Mouse (Mus musculus) forebrain, embryonic 13.5 days (tissue): ENCODE measurements around the gene Nsf. TPM values are rescaled to one million over a fixed set of nuclear protein-coding genes. Genes with fewer than 3 reads are reported as not detected.

ENCODE experiments used
- ATAC-seq: fragments of 200-750 bp; cut with Nextera tagmentation; 2 replicates; pipeline ENCODE4 v1.8.0; 2017
- H3K27ac ChIP-seq: fragments of 300-500 bp; sonication (generic); 2 replicates; pipeline ENCODE4 v1.5.1; 2015; ENCODE audit warnings: inconsistent platforms, mild to moderate bottlenecking, moderate library complexity
- H3K27me3 ChIP-seq: fragments of 300-500 bp; sonication (generic); 2 replicates; pipeline ENCODE4 v1.6.1; 2015; ENCODE audit warnings: mild to moderate bottlenecking, inconsistent platforms
- H3K36me3 ChIP-seq: fragments of 300-500 bp; sonication (generic); 2 replicates; pipeline ENCODE4 v1.6.1; 2015; ENCODE audit warnings: mild to moderate bottlenecking, inconsistent platforms; ENCODE audit not compliant: poor library complexity, severe bottlenecking
- H3K4me1 ChIP-seq: fragments of 300-500 bp; sonication (generic); 2 replicates; pipeline ENCODE4 v1.6.1; 2015; ENCODE audit warnings: inconsistent platforms
- H3K4me2 ChIP-seq: fragments of 300-500 bp; sonication (generic); 2 replicates; pipeline ENCODE4 v1.6.1; 2015; ENCODE audit warnings: inconsistent platforms, mild to moderate bottlenecking, moderate library complexity
- H3K4me3 ChIP-seq: fragments of 300-500 bp; sonication (generic); 2 replicates; pipeline ENCODE4 v1.5.1; 2015; ENCODE audit warnings: mild to moderate bottlenecking, inconsistent platforms
- H3K9ac ChIP-seq: fragments of 300-500 bp; sonication (generic); 2 replicates; pipeline ENCODE4 v1.6.1; 2015; ENCODE audit warnings: mild to moderate bottlenecking, inconsistent platforms
- H3K9me3 ChIP-seq: fragments of 300-500 bp; sonication (generic); replicated peaks from 2 replicates; pipeline ENCODE4 v1.6.1; 2016; ENCODE audit warnings: inconsistent platforms
- WGBS: fragments of 180-500 bp; shearing (Covaris S2); methylation state at CpG from one replicate; pipeline ENCODE4 v1.1.7; 2015; 5-methylcytosine and 5-hydroxymethylcytosine counted together
- polyA plus RNA-seq: library from polyadenylated mRNA; unstranded; fragments of >200 nt; fragmentation: Nextera tagmentation; extraction: Ambion mirVana; gene quantifications from 2 replicates; pipeline ENCODE4 v1.2.1, GENCODE M21; 2015

Gene Nsf
- polyA plus RNA-seq, 1 experiment from 2014 or later = 68.1 TPM

GRCm38 (mm10) chr11:103854294-103854693 lies 99.6 kb downstream of the Nsf start:
- peaks cover 13% of the 10 kb centered on the region for H3K36me3 ChIP-seq
- peak overlapping the region; percentile 26; the same call in 1 of the 2 replicates for H3K9ac ChIP-seq
- H3K27ac ChIP-seq = peak overlapping the region; percentile 35; the same call in 1 of the 2 replicates
- H3K9me3 ChIP-seq = no peaks in the 10 kb centered on the region
- no peaks in the 10 kb centered on the region for H3K27me3 ChIP-seq
- peak overlapping the region; percentile 27; the same call in 1 of the 2 replicates for H3K4me2 ChIP-seq
- H3K4me1 ChIP-seq = peaks cover 31% of the 10 kb centered on the region
- no peak overlapping the region for H3K4me3 ChIP-seq
- no peak for ATAC-seq
- WGBS = 11% methylated on average over 9 of the region's 9 CpGs

GRCm38 (mm10) chr11:103853284-103853920 lies 100.5 kb downstream of the Nsf start:
- Histone ChIP-seq H3K36me3 (peaks cover 8% of the 10 kb centered on the region), H3K27me3 (no peaks in the 10 kb centered on the region), H3K4me1 (peaks cover 25% of the 10 kb centered on the region), H3K4me2 (0 out of 2 replicates have a peak overlapping the region, but pooled peaks have one; percentile 1), H3K4me3 (no peak overlapping the region), H3K9ac (no peak overlapping the region; the same call in 1 of the 2 replicates), H3K9me3 (no peaks in the 10 kb centered on the region), H3K27ac (peak overlapping the region; percentile 41)
- ATAC-seq = no peak
- 14% methylated on average over 10 of the region's 10 CpGs for WGBS

DNA sequence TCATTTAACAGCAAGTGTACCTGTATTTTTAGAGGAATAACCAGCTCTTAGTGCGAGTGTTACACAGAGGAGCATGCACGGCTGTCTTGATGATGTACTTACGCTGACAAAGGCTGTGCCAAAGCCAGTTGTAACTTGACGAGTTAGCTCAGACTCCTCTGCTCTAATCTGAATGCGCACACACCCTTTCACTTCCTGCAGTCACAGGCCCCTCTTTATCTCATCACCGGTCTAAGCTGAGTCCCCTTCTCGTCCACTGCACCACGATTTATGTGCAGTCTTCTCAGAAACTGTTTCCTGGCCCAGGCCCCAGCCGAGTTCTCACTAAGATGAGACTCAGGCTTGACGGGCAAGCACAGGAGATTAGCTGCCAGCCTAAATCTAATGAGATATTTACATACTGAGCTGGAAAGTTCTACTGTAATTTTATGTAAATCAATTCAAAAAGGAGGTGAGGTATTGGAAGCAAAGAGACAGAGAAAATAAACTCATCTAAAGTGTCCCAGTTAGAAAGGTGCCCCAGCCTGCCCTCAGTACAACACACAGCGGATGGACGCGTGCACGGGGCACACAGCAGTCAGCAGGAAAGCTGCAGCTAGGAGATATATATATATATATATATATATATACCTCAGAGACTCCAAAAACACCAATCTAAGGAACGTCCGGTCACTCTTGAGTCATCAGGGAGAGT lies 101.1 kb downstream of the Nsf start:
- 35% methylated on average over 16 of the region's 16 CpGs for WGBS
- ATAC-seq = peak; percentile 30; the same call in 1 of the 2 replicates
- Histone ChIP-seq H3K9ac (0 out of 2 replicates have a peak overlapping the region, but pooled peaks have one; percentile 5), H3K4me1 (peaks cover 25% of the 10 kb centered on the region), H3K27ac (peak overlapping the region; percentile 41), H3K36me3 (peaks cover 3% of the 10 kb centered on the region), H3K9me3 (no peaks in the 10 kb centered on the region), H3K4me3 (no peak overlapping the region), H3K27me3 (no peaks in the 10 kb centered on the region), H3K4me2 (no peak overlapping the region)

DNA sequence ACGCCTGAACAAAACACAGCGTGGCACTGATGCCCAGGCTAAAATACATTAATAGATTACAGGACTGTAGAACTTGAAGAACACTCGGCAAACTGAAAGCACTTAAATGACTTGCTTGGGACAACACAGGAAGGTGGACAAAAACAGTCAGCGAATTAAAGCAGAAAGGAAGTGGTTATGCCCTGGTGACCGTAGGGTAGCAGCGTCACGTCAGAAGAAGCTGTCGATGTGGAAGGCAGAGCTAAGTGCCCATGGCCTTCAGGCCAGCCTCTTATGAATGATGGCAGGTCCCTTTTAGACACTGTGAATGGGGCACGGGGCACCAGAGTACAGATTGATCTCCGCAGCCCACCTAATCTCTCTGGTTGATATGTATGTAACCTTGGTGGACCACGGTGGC lies 105.6 kb downstream of the Nsf start:
- Histone ChIP-seq H3K9ac (no peak overlapping the region), H3K27me3 (no peaks in the 10 kb centered on the region), H3K27ac (no peak overlapping the region), H3K9me3 (no peaks in the 10 kb centered on the region), H3K36me3 (peaks cover 4% of the 10 kb centered on the region; the same call in 1 of the 2 replicates), H3K4me1 (peaks cover 13% of the 10 kb centered on the region), H3K4me3 (no peak overlapping the region), H3K4me2 (no peak overlapping the region)
- no peak for ATAC-seq
- 89% methylated on average over 11 of the region's 11 CpGs for WGBS

DNA sequence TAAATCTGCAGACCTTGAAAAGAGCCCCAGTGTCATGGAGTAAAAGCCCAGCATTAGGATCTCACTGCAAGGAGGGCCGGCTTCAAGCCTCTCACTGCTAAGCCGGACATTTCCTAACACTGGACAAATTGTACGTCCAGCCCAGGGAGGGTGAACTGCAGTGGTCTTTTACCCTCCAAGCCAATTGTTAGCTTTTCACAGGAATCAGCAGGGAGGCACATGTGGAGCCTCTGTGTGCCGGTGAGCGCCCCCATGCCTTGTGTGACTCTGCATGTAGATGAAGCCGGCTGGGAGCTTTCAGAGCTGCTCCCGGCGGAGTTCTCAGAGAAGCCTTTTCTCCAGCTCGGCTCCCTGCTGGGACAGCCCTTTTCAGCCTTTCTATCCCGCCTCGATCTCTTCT lies 113.0 kb downstream of the Nsf start:
- H3K9me3 ChIP-seq = no peaks in the 10 kb centered on the region
- H3K9ac ChIP-seq = 0 out of 2 replicates have a peak overlapping the region, but pooled peaks have one; percentile 19
- H3K4me1 ChIP-seq = peaks cover 25% of the 10 kb centered on the region
- H3K27me3 ChIP-seq = no peaks in the 10 kb centered on the region
- peak; percentile 82 for ATAC-seq
- peak overlapping the region; percentile 78 for H3K27ac ChIP-seq
- peak overlapping the region; percentile 12; the same call in 1 of the 2 replicates for H3K4me3 ChIP-seq
- WGBS = 1% methylated on average over 11 of the region's 11 CpGs
- peak overlapping the region; percentile 48 for H3K4me2 ChIP-seq
- 0 out of 2 replicates have a peak, but pooled peaks cover 4% of the 10 kb centered on the region for H3K36me3 ChIP-seq

- WGBS = 92% methylated on average over 2 of the region's 2 CpGs
- ATAC-seq = no peak
Observed at GRCm38 (mm10) chr11:103838955-103839354, 114.9 kb downstream of the Nsf start.

GRCm38 (mm10) chr11:103832331-103832730 lies 121.5 kb downstream of the Nsf start:
- 68% methylated on average over 4 of the region's 4 CpGs for WGBS
- no peak for ATAC-seq
- no peaks in the 10 kb centered on the region for H3K27me3 ChIP-seq

More at GRCm38 (mm10) chr11:103838955-103839354, 114.9 kb downstream of the Nsf start:
- Histone ChIP-seq H3K27ac (no peak overlapping the region), H3K9me3 (no peaks in the 10 kb centered on the region), H3K9ac (no peak overlapping the region), H3K4me1 (peaks cover 25% of the 10 kb centered on the region), H3K4me3 (no peak overlapping the region), H3K27me3 (no peaks in the 10 kb centered on the region), H3K36me3 (no peaks in the 10 kb centered on the region), H3K4me2 (no peak overlapping the region)

GRCm38 (mm10) chr11:103831766-103832165 lies 122.1 kb downstream of the Nsf start:
- no peak overlapping the region for H3K27ac ChIP-seq
- H3K27me3 ChIP-seq = no peaks in the 10 kb centered on the region
- ATAC-seq = no peak
- H3K4me1 ChIP-seq = peaks cover 7% of the 10 kb centered on the region; the same call in 1 of the 2 replicates
- no peak overlapping the region for H3K4me3 ChIP-seq
- no peaks in the 10 kb centered on the region for H3K9me3 ChIP-seq
- H3K36me3 ChIP-seq = peaks cover 13% of the 10 kb centered on the region
- H3K4me2 ChIP-seq = no peak overlapping the region
- H3K9ac ChIP-seq = no peak overlapping the region
- 53% methylated on average over 3 of the region's 3 CpGs for WGBS

More at GRCm38 (mm10) chr11:103832331-103832730, 121.5 kb downstream of the Nsf start:
- H3K9me3 ChIP-seq = no peaks in the 10 kb centered on the region
- H3K9ac ChIP-seq = no peak overlapping the region
- no peak overlapping the region for H3K27ac ChIP-seq
- H3K4me1 ChIP-seq = peaks cover 7% of the 10 kb centered on the region; the same call in 1 of the 2 replicates
- H3K36me3 ChIP-seq = peaks cover 8% of the 10 kb centered on the region; the same call in 1 of the 2 replicates
- H3K4me2 ChIP-seq = no peak overlapping the region
- H3K4me3 ChIP-seq = no peak overlapping the region

DNA sequence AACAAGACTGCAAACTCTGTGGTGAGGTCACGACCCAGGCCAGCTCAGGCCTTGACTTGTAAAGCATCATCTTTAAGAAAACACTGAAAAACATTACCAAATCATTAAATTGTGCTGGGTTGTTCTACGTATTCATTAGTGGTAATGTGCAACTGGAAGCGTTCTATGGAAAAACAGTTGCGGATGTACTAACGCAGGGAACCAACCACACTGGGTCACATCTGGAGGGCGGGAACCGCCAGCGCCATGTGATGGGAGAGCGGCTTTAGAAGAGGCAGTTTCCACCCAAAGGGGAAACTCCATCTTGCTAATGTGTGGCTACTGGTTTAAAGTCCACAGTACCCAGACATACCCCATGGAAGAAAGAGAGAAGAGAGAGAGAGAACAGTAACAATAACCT lies 123.4 kb downstream of the Nsf start:
- 75% methylated on average over 9 of the region's 9 CpGs for WGBS
- Histone ChIP-seq H3K9ac (no peak overlapping the region), H3K4me2 (no peak overlapping the region), H3K36me3 (peaks cover 20% of the 10 kb centered on the region), H3K4me3 (no peak overlapping the region), H3K27ac (no peak overlapping the region), H3K27me3 (no peaks in the 10 kb centered on the region), H3K9me3 (no peaks in the 10 kb centered on the region), H3K4me1 (peaks cover 7% of the 10 kb centered on the region; the same call in 1 of the 2 replicates)
- no peak for ATAC-seq

DNA sequence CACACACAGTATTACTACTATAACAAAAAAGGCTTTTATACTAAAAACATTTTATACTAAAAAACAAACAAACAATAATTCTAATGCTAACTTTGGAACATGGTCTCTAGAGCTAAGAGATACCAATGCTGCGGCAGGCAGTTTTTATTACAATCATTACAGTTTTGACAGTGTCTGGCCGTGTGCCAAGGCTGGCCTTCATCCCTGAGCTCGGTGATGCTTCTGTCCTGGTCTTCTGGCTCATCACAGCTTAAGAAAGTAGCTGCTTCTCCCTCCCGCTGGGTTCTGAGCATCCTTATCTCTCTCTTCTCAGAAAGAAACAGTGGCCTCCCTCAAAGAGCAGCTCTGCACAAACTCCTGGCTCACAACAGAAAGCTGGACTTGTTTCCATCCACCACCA lies 123.9 kb downstream of the Nsf start:
- Histone ChIP-seq H3K4me1 (peaks cover 7% of the 10 kb centered on the region; the same call in 1 of the 2 replicates), H3K4me3 (no peak overlapping the region), H3K9ac (no peak overlapping the region), H3K9me3 (no peaks in the 10 kb centered on the region), H3K4me2 (no peak overlapping the region), H3K27me3 (no peaks in the 10 kb centered on the region), H3K27ac (no peak overlapping the region), H3K36me3 (peaks cover 20% of the 10 kb centered on the region)
- WGBS = 65% methylated on average over 4 of the region's 4 CpGs
- no peak for ATAC-seq

DNA sequence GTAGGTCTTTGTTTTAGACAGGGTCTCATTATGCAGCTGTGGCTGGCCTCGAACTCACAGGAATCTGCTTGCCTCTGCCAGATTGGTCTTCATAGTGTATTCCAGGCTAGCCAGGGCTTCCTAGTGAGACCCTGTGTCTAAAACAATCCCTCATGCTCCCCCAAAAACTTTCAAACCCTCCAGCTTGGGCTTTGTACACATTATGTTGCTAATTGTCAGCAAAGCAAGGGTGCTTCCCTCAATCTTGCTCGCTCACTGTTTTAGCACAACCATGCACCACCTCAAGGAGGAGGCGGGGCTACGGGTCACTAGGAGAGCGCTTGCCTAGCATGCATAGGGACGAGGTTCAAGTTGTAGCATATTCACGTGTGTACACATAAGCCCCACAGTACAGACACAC lies 125.0 kb downstream of the Nsf start:
- no peaks in the 10 kb centered on the region for H3K9me3 ChIP-seq
- H3K27me3 ChIP-seq = no peaks in the 10 kb centered on the region
- no peak overlapping the region for H3K4me2 ChIP-seq
- peaks cover 28% of the 10 kb centered on the region for H3K36me3 ChIP-seq
- no peak for ATAC-seq
- peaks cover 7% of the 10 kb centered on the region; the same call in 1 of the 2 replicates for H3K4me1 ChIP-seq
- H3K4me3 ChIP-seq = no peak overlapping the region
- no peak overlapping the region for H3K9ac ChIP-seq
- H3K27ac ChIP-seq = no peak overlapping the region
- 88% methylated on average over 7 of the region's 7 CpGs for WGBS

DNA sequence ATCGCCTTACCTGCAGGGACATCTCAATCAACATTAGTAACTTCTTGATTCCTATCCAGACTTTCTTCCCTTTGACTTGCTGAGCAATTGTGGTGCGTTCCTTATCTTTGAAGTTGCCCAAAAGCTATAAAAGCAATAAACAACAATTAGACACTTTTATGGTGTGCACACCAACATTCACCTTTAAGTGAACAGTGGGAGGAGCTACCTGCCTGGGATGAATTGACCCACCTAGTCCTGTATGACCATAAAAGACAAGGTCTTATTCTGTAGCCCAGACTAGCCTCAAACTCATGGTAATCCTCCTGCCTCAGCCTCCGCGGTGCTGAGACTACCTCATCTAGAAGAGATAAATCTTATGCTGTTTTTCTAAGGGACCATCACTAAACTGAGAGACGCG lies 126.7 kb downstream of the Nsf start:
- H3K36me3 ChIP-seq = peaks cover 44% of the 10 kb centered on the region
- H3K9me3 ChIP-seq = no peaks in the 10 kb centered on the region
- no peak for ATAC-seq
- 99% methylated on average over 6 of the region's 6 CpGs for WGBS
- no peak overlapping the region for H3K4me3 ChIP-seq
- H3K27ac ChIP-seq = no peak overlapping the region
- no peak overlapping the region for H3K4me2 ChIP-seq
- H3K4me1 ChIP-seq = peaks cover 7% of the 10 kb centered on the region; the same call in 1 of the 2 replicates
- H3K27me3 ChIP-seq = no peaks in the 10 kb centered on the region
- no peak overlapping the region for H3K9ac ChIP-seq
